Mouse (Mus musculus): ENCODE data around the gene Tex14.
"Not testable (repeated sequence)": the region's sequence is repeated elsewhere in the genome, so short reads cannot be mapped to it uniquely, and the experiment has no call there.

The Tex14 gene

GRCm38 (mm10) chr11:87426450-87427250, 21.8 kb downstream of the Tex14 start:
- in situ Hi-C loops (cut with MboI) = loop anchor here (5.0 kb wide), 1 partner anchor 36 kb away; no protein-coding TSS in a partner anchor

- in situ Hi-C loops (cut with MboI) = loop anchor here (5.0 kb wide), 1 partner anchor 35 kb away; no protein-coding TSS in a partner anchor
These were observed 22.6 kb downstream of the Tex14 start for GRCm38 (mm10) chr11:87427273-87428050.

GRCm38 (mm10) chr11:87428051-87428673, 23.3 kb downstream of the Tex14 start:
- in situ Hi-C loops (cut with MboI) = loop anchor here (5.0 kb wide), 1 partner anchor 34 kb away; no protein-coding TSS in a partner anchor

- in situ Hi-C loops (cut with MboI) = loop anchor here (5.0 kb wide), 1 partner anchor 33 kb away; no protein-coding TSS in a partner anchor
These were observed 24.5 kb downstream of the Tex14 start for GRCm38 (mm10) chr11:87429363-87429762.

- in situ Hi-C loops (cut with MboI) = no loop called here
These were observed 25.5 kb downstream of the Tex14 start for GRCm38 (mm10) chr11:87430374-87430773.

GRCm38 (mm10) chr11:87431813-87432212, 26.9 kb downstream of the Tex14 start:
- in situ Hi-C loops (cut with MboI) = not testable (repeated sequence)

- in situ Hi-C loops (cut with MboI) = no loop called here
These were observed 27.6 kb downstream of the Tex14 start for GRCm38 (mm10) chr11:87432447-87432846.

GRCm38 (mm10) chr11:87432933-87433669, 28.2 kb downstream of the Tex14 start:
- in situ Hi-C loops (cut with MboI) = no loop called here

GRCm38 (mm10) chr11:87435107-87435506, 30.2 kb downstream of the Tex14 start:
- in situ Hi-C loops (cut with MboI) = not testable (repeated sequence)

- in situ Hi-C loops (cut with MboI) = no loop called here
These were observed 31.7 kb downstream of the Tex14 start for GRCm38 (mm10) chr11:87436326-87437232.

- in situ Hi-C loops (cut with MboI) = loop anchor here (10.0 kb wide), 1 partner anchor 315 kb away; no protein-coding TSS in a partner anchor
These were observed 35.0 kb downstream of the Tex14 start for GRCm38 (mm10) chr11:87439796-87440420.

GRCm38 (mm10) chr11:87442643-87443372, 37.9 kb downstream of the Tex14 start:
- in situ Hi-C loops (cut with MboI) = loop anchor here (10.0 kb wide), 1 partner anchor 312 kb away; no protein-coding TSS in a partner anchor

- in situ Hi-C loops (cut with MboI) = loop anchor here (10.0 kb wide), 1 partner anchor 311 kb away; no protein-coding TSS in a partner anchor
These were observed 38.6 kb downstream of the Tex14 start for GRCm38 (mm10) chr11:87443373-87443883.

GRCm38 (mm10) chr11:87444056-87444455, 39.2 kb downstream of the Tex14 start:
- in situ Hi-C loops (cut with MboI) = loop anchor here (10.0 kb wide), 1 partner anchor 311 kb away; no protein-coding TSS in a partner anchor

- in situ Hi-C loops (cut with MboI) = loop anchor here (10.0 kb wide), 1 partner anchor 310 kb away; no protein-coding TSS in a partner anchor
These were observed 40.0 kb downstream of the Tex14 start for GRCm38 (mm10) chr11:87444735-87445428.

GRCm38 (mm10) chr11:87445593-87445992, 40.7 kb downstream of the Tex14 start:
- in situ Hi-C loops (cut with MboI) = loop anchor here (10.0 kb wide), 1 partner anchor 309 kb away; no protein-coding TSS in a partner anchor

- in situ Hi-C loops (cut with MboI) = loop anchor here (10.0 kb wide), 1 partner anchor 309 kb away; no protein-coding TSS in a partner anchor
These were observed 41.3 kb downstream of the Tex14 start for GRCm38 (mm10) chr11:87446159-87446558.

GRCm38 (mm10) chr11:87447429-87447828, 42.6 kb downstream of the Tex14 start:
- in situ Hi-C loops (cut with MboI) = loop anchor here (10.0 kb wide), 1 partner anchor 307 kb away; no protein-coding TSS in a partner anchor
